In genomic region chr9:84253022-84253991, GRCm38 (mm10) we compare ENCODE assay signal across 8 mouse cellular contexts.
DNase-seq lines count a peak whose midpoint lies in the region; ATAC-seq and TF ChIP-seq lines count a peak whose summit lies in the region.

No protein-coding gene starts in this region.

- H3K27ac ChIP-seq in lung, embryonic 14.5 days (ENCODE audit: low read depth), result no peak overlapping the region

- H3K4me3 ChIP-seq in lung, embryonic 14.5 days (ENCODE audit: low read depth, low read length), result no peak overlapping the region

- H3K36me3 ChIP-seq in lung, embryonic 14.5 days (ENCODE audit: insufficient read depth), result no peaks in the 10 kb centered on the region

- peak; percentile 69; the same call in 1 of the 2 replicates for ATAC-seq in lung, embryonic 14.5 days (ENCODE audit: insufficient read depth)

- no peaks in the 10 kb centered on the region for H3K9me3 ChIP-seq in lung, embryonic 14.5 days (ENCODE audit: low read depth, low read length)

- TF ChIP-seq CTCF in lung, embryonic 14.5 days (IDR thresholded peaks at IDR 0.05; ENCODE audit: low read depth), result peak; percentile 79

- no peak overlapping the region for H3K4me2 ChIP-seq in lung, embryonic 14.5 days

- no peaks in the 10 kb centered on the region for H3K4me1 ChIP-seq in lung, embryonic 14.5 days (ENCODE audit: insufficient read depth)

- 15% methylated on average over 7 of the region's 7 CpGs for WGBS in lung, embryonic 14.5 days

- H3K27me3 ChIP-seq in lung, embryonic 14.5 days (ENCODE audit: insufficient read depth, low read length), result no peaks in the 10 kb centered on the region

- no peak overlapping the region for H3K9ac ChIP-seq in lung, embryonic 14.5 days

- peak; percentile 19 to 30 for DNase-seq in B cell, adult 2 months
- DNase-seq in ES-CJ7 (ENCODE audit: low read depth, low spot score), result peak; percentile 94
- DNase-seq in cerebellum, adult 9-11 months, result peak; percentile 2
- DNase-seq in frontal cortex, postnatal 25 days (ENCODE audit: low spot score in 2 of 2), result peak; percentile 5 to 10
- DNase-seq in kidney, postnatal 14 days, result peak; percentile 52
- DNase-seq in lung, embryonic 14.5 days, result peak; percentile 71
- peak; percentile 42 for DNase-seq in ovary, postnatal 36 days (ENCODE audit: low spot score)
- DNase-seq in gastrocnemius, postnatal 25 days, result no peak
